Mouse (Mus musculus) Patski (cell line): Measurements from ENCODE around the gene 2310046K23Rik. TPM values are rescaled to one million over a fixed set of nuclear protein-coding genes. Genes with fewer than 3 reads are reported as not detected.
A peak's percentile ranks its signal among the peaks of the same experiment; 100 is the strongest.
"Not testable (repeated sequence)": the region's sequence is repeated elsewhere in the genome, so short reads cannot be mapped to it uniquely, and the experiment has no call there.

Experiments used
- ATAC-seq: fragments of 100-300 bp; one replicate; pipeline ENCODE4 v1.8.0; 2021
- CTCF ChIA-PET: fragments of 350-600 bp; sonication (Branson Sonifier 250); formaldehyde crosslinking; loops from one replicate; lab custom pipeline; 2022; ENCODE audit warnings: inconsistent platforms; lab: Charles Lee
- POLR2A ChIA-PET: fragments of 350-600 bp; sonication (Branson Sonifier 250); formaldehyde crosslinking; loops from one replicate; lab custom pipeline; 2022; ENCODE audit warnings: antibody characterized with exemption, inconsistent platforms; lab: Charles Lee
- DNase-seq: peaks from one replicate; pipeline ENCODE4 v3.0.0-alpha.2; 2011; ENCODE audit warnings: low read depth, low spot score
- H3K27me3 ChIP-seq: fragments of 371-371 bp; one replicate; pipeline ENCODE4 v1.5.1; 2021
- CTCF ChIP-seq: fragments of 100-300 bp; IDR thresholded peaks from one replicate; pipeline ENCODE4 v1.5.1; 2021
- in situ Hi-C: fragments of 300-500 bp; cut with MboI; formaldehyde crosslinking; loops from 3 replicates; pipeline ENCODE4 v1.11.1; 2018; ENCODE audit warnings: low pct_unique_long_range_greater_than_20kb, mixed read lengths
- polyA plus RNA-seq: library from polyadenylated mRNA; unstranded; gene quantifications from one replicate; pipeline ENCODE4 v1.2.3, GENCODE M21; 2021

2310046K23Rik gene
- polyA plus RNA-seq, 1 experiment from 2014 or later = not detected

DNA sequence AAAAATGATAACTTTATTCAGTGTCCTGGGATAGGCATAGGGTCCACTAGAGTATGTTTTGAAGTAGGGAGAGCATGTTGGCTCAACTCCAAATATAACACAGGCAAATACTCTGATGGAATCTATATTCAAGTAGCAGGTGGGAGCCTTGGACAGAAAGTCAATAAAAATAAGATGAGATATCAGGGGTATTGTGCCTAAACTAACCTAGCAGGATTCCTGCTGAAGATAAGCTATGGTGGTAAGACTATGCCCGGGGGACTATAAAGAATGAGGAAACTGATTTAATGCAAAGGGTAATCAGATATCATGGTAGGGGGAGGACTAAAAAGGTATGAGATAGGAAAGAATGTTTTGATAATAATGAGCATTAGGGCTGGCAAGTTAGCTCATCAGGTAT lies 26.1 kb downstream of the 2310046K23Rik start:
- ChIA-PET POLR2A (no interaction called here), CTCF (interaction anchor here (0.8 to 5.7 kb wide), 5 partner anchors 34 to 361 kb away, joined by 3 to 42 read pairs (median 4); no protein-coding TSS in a partner anchor)
- no peaks in the 10 kb centered on the region for H3K27me3 ChIP-seq
- ATAC-seq (no peak), DNase-seq (no peak)
- in situ Hi-C loops = loop anchor here (5.0 kb wide), 1 partner anchor 111 kb away; no protein-coding TSS in a partner anchor
- no peak for TF ChIP-seq CTCF

DNA sequence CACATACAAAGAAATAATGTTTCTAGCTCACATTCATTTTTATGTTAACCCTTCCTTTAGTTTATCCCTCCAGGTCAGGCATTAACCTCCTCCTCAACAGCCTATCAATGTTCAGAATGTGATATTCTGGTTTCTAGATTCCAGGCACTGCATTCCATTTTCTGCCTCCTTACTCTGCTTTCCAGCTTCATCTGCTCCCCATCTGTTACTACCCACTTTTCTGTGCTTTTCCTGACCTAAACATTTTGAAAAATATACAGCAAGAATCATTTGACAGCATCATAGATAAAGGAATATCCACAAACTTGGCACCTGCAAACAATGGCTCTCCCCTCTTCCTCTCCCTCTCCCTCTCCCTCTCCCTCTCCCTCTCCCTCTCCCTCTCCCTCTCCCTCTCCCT lies 30.8 kb downstream of the 2310046K23Rik start:
- POLR2A ChIA-PET = no interaction called here
- no peak for TF ChIP-seq CTCF
- H3K27me3 ChIP-seq = no peaks in the 10 kb centered on the region
- DNase-seq (no peak), ATAC-seq (no peak)
- in situ Hi-C loops = no loop called here
- CTCF ChIA-PET = interaction anchor here (0.8 to 1.3 kb wide), 2 partner anchors 109 to 350 kb away, joined by 3 read pairs; no protein-coding TSS in a partner anchor

DNA sequence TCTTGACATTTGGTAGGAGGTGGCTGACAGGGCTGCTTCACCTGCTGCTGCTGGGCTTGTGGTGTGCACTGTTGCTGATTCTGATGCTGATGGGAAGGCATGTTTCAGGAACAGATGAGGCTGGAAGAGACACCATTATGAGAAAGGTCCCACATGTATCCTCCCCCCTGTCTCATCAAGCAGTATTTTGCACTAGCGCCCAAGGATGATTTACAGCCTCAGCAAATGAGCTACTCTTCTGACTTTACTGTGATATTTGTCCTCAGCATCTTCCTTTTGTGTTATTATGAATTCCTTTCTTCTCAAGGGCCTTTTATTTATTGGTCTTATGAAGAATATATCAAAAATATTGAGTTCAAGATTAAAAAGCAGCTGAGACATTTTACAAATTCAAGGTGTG lies 33.9 kb downstream of the 2310046K23Rik start, which contains the start of gene Sprr4:
Sprr4 (minus strand) TSS at position 101 of the 400 bp plus-strand sequence.
- H3K27me3 ChIP-seq = no peaks in the 10 kb centered on the region
- POLR2A ChIA-PET = no interaction called here
- DNase-seq (no peak), ATAC-seq (no peak)
- no peak for TF ChIP-seq CTCF
- in situ Hi-C loops = no loop called here
- CTCF ChIA-PET = interaction anchor here (1.2 kb wide), 1 partner anchor 350 kb away, joined by 3 read pairs; no protein-coding TSS in a partner anchor

DNA sequence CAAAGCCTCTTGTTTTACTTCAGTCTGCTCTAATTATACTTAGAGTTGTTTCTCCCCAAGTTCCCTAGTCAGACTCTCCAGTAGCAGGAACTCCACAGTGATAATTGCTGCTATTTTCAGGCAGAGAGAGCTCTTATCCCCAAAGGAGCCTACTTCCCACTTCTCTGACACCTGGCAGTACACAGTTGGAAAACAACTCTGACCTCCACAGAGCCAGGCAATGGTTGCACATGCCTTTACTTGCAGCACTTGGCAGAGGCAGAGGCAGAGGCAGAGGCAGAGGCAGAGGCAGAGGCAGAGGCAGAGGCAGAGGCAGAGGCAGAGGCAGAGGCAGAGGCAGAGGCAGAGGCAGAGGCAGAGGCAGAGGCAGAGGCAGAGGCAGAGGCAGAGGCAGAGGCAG lies 44.0 kb downstream of the 2310046K23Rik start:
- H3K27me3 ChIP-seq, DNase-seq, CTCF ChIA-PET, in situ Hi-C loops, ATAC-seq, POLR2A ChIA-PET: not testable (repeated sequence)

DNA sequence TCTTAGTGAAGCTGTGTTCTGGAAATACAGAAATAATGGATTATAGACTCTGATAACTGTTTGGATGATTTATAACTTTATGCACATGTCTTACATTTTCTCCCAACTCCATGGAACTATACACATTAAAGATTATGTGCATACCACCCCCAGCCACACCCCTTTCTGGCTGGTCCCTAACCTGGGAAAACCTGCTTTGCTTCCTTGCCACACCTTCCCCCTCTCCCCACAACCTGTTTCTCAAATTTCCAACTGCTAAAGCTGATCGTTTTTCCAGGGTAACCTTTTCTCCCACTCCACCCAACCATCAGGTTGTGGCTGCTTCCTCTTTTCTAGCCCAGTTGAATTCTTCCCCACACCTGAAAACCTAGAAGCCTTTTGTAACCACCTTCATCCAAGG lies 48.0 kb downstream of the 2310046K23Rik start:
- ChIA-PET CTCF (no interaction called here), POLR2A (no interaction called here)
- TF ChIP-seq CTCF = no peak
- DNase-seq (no peak), ATAC-seq (no peak)
- in situ Hi-C loops = no loop called here
- H3K27me3 ChIP-seq = no peaks in the 10 kb centered on the region

DNA sequence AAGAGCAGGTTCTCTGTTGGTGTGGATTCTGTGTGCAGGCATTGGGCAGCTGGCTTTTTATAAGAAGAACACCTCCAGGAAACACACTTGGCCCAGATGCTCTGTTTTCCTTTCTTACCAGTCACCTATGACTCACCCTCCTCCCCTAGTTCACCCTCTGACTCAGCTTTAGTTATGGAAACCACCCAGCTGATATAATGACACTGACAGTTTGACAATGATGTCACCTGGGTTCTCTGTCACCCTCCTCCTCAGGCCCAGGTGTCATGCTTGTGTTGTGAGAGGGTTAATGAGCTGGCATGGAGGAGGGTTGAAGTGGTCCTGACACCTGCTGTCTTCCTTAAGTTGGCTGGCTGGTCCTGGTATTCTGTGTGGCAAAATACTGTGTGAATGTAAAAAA lies 48.4 kb downstream of the 2310046K23Rik start, which contains the start of gene Sprr1a:
Sprr1a (minus strand) TSS at position 33 of the 400 bp plus-strand sequence.
- in situ Hi-C loops = no loop called here

More for the DNA sequence above, 48.4 kb downstream of the 2310046K23Rik start, which contains the start of gene Sprr1a:
- ChIA-PET CTCF (no interaction called here), POLR2A (no interaction called here)
- no peak for TF ChIP-seq CTCF
- DNase-seq = peak; percentile 67
- H3K27me3 ChIP-seq = no peaks in the 10 kb centered on the region
- ATAC-seq = peak; percentile 95

Other genes with a start within 250 kb of the 2310046K23Rik start
- gene Sprr2a3, start 249.1 kb downstream of the 2310046K23Rik start, polyA plus RNA-seq = not detected
- not detected for gene Sprr2b, start 217.9 kb downstream of the 2310046K23Rik start, polyA plus RNA-seq
- gene Sprr2d, start 195.4 kb downstream of the 2310046K23Rik start, polyA plus RNA-seq = not detected
- gene Sprr2e, start 182.4 kb downstream of the 2310046K23Rik start, polyA plus RNA-seq = not detected
- gene Sprr2f, start 169.3 kb downstream of the 2310046K23Rik start, polyA plus RNA-seq = not detected
- not detected for gene Sprr2h, start 148.8 kb downstream of the 2310046K23Rik start, polyA plus RNA-seq
- gene Sprr2i, start 126.5 kb downstream of the 2310046K23Rik start, polyA plus RNA-seq = not detected
- not detected for gene Sprr2j-ps, start 116.4 kb downstream of the 2310046K23Rik start, polyA plus RNA-seq
- 11.3 TPM for gene Gm9774, start 105.1 kb downstream of the 2310046K23Rik start, polyA plus RNA-seq
- gene Sprr2k, start 101.9 kb downstream of the 2310046K23Rik start, polyA plus RNA-seq = not detected
- gene Sprr1b, start 95.7 kb downstream of the 2310046K23Rik start, polyA plus RNA-seq = 0.19 TPM
- gene Sprr3, start 75.8 kb downstream of the 2310046K23Rik start, polyA plus RNA-seq = not detected
- gene Sprr1a, start 48.6 kb downstream of the 2310046K23Rik start, polyA plus RNA-seq = 14.1 TPM
- not detected for gene Sprr4, start 34.0 kb downstream of the 2310046K23Rik start, polyA plus RNA-seq
- gene Ivl, start 39.2 kb upstream of the 2310046K23Rik start, polyA plus RNA-seq = not detected
- gene Smcp, start 54.5 kb upstream of the 2310046K23Rik start, polyA plus RNA-seq = not detected
- gene 2210017I01Rik, start 73.0 kb upstream of the 2310046K23Rik start, polyA plus RNA-seq = not detected
- gene Lce6a, start 87.1 kb upstream of the 2310046K23Rik start, polyA plus RNA-seq = not detected
- gene Lce1a1, start 113.8 kb upstream of the 2310046K23Rik start, polyA plus RNA-seq = not detected
- not detected for gene Lce1b, start 122.4 kb upstream of the 2310046K23Rik start, polyA plus RNA-seq
- not detected for gene Lce1a2, start 135.8 kb upstream of the 2310046K23Rik start, polyA plus RNA-seq
- gene Lce1c, start 144.7 kb upstream of the 2310046K23Rik start, polyA plus RNA-seq = not detected
- gene Lce1d, start 152.7 kb upstream of the 2310046K23Rik start, polyA plus RNA-seq = not detected
- gene Lce1e, start 174.6 kb upstream of the 2310046K23Rik start, polyA plus RNA-seq = not detected
- gene Lce1f, start 185.8 kb upstream of the 2310046K23Rik start, polyA plus RNA-seq = not detected
- not detected for gene Gm38119, start 204.6 kb upstream of the 2310046K23Rik start, polyA plus RNA-seq
- gene Lce1g, start 217.8 kb upstream of the 2310046K23Rik start, polyA plus RNA-seq = not detected
- not detected for gene Lce1h, start 230.6 kb upstream of the 2310046K23Rik start, polyA plus RNA-seq
- not detected for gene Lce1i, start 244.4 kb upstream of the 2310046K23Rik start, polyA plus RNA-seq